In genomic region chr11:32138614-32138964, GRCm38 (mm10) we compare ENCODE assay signal across 10 mouse cellular contexts.
DNase-seq lines count a peak whose midpoint lies in the region; ATAC-seq and TF ChIP-seq lines count a peak whose summit lies in the region.
"Had no signal": no experiment of that assay in that cellular context is flagged by ENCODE, and none has a peak within 500 bp of the region (broad histone marks: within the 10 kb centered on the region; RNA-seq: fewer than 3 reads in every experiment).

No protein-coding gene starts in this region.

- ATAC-seq in limb, embryonic 13.5 days (ENCODE audit: low FRiP score, low read depth), result no peak
- ATAC-seq in intestine, embryonic 14.5 days (replicated peaks; ENCODE audit: low FRiP score, low TSS enrichment, low read depth), result no peak
- ATAC-seq in liver, postnatal 0 days, result peak; percentile 62; the same call in 1 of the 2 replicates
- ATAC-seq in neural tube, embryonic 14.5 days (ENCODE audit: low read depth), result no peak; the same call in 1 of the 2 replicates

- DNase-seq in limb, embryonic 10.5 days (ENCODE audit: low spot score), result no peak
- DNase-seq in intestine, embryonic 14.5 days (ENCODE audit: low spot score), result no peak
- no peak for DNase-seq in liver, postnatal 0 days
- no peak for DNase-seq in left cerebral cortex, adult 2 months (ENCODE audit: extremely low spot score in 1 of 2, low spot score in 2 of 2)
- DNase-seq in cerebellum, adult 11-12 months, result no peak
- DNase-seq in right cerebral cortex, postnatal 14 days, result no peak

- H3K27me3 ChIP-seq in limb, embryonic 13.5 days, result no peaks in the 10 kb centered on the region
- H3K27me3 ChIP-seq in limb, embryonic 10.5 days (ENCODE audit: low read depth, poor library complexity, severe bottlenecking), result 0 out of 2 replicates have a peak, but pooled peaks cover 11% of the 10 kb centered on the region
- no peaks in the 10 kb centered on the region for H3K27me3 ChIP-seq in intestine, embryonic 14.5 days (replicated peaks; ENCODE audit: control insufficient read depth, insufficient read depth, low read length)
- no peaks in the 10 kb centered on the region for H3K27me3 ChIP-seq in liver, postnatal 0 days (ENCODE audit: insufficient read depth, low read length)
- H3K27me3 ChIP-seq in neural tube, embryonic 14.5 days (ENCODE audit: control insufficient read depth, insufficient read depth, low read length), result no peaks in the 10 kb centered on the region

- peak overlapping the region; percentile 23; the same call in 1 of the 2 replicates for H3K4me2 ChIP-seq in limb, embryonic 13.5 days (replicated peaks)
- peak overlapping the region; percentile 40 for H3K4me2 ChIP-seq in intestine, embryonic 14.5 days (ENCODE audit: low read length)
- H3K4me2 ChIP-seq in liver, postnatal 0 days (ENCODE audit: low read depth, low read length), result peak overlapping the region; percentile 31
- no peak overlapping the region for H3K4me2 ChIP-seq in neural tube, embryonic 14.5 days (ENCODE audit: low read depth, low read length)

- peaks cover 19% of the 10 kb centered on the region for H3K4me1 ChIP-seq in limb, embryonic 13.5 days
- peaks cover 33% of the 10 kb centered on the region for H3K4me1 ChIP-seq in limb, embryonic 10.5 days
- peaks cover 10% of the 10 kb centered on the region for H3K4me1 ChIP-seq in intestine, embryonic 14.5 days (replicated peaks; ENCODE audit: control insufficient read depth, insufficient read depth, low read length)
- no peaks in the 10 kb centered on the region for H3K4me1 ChIP-seq in liver, postnatal 0 days (ENCODE audit: insufficient read depth)
- peaks cover 24% of the 10 kb centered on the region for H3K4me1 ChIP-seq in neural tube, embryonic 14.5 days (ENCODE audit: control insufficient read depth, insufficient read depth, low read length)

- H3K4me3 ChIP-seq in limb, embryonic 13.5 days, result no peak overlapping the region
- H3K4me3 ChIP-seq in limb, embryonic 10.5 days, result no peak overlapping the region
- H3K4me3 ChIP-seq in intestine, embryonic 14.5 days (ENCODE audit: low read depth, low read length), result no peak overlapping the region
- H3K4me3 ChIP-seq in liver, postnatal 0 days (ENCODE audit: low read depth, low read length), result no peak overlapping the region
- no peak overlapping the region for H3K4me3 ChIP-seq in neural tube, embryonic 14.5 days (ENCODE audit: low read depth, low read length)
- H3K4me3 ChIP-seq in left cerebral cortex, adult 2 months, result no peak overlapping the region
- H3K4me3 ChIP-seq: layer of hippocampus, adult 2 months; myocyte had no signal

- H3K9me3 ChIP-seq in limb, embryonic 13.5 days, result no peaks in the 10 kb centered on the region
- no peaks in the 10 kb centered on the region for H3K9me3 ChIP-seq in limb, embryonic 10.5 days (replicated peaks)
- no peaks in the 10 kb centered on the region for H3K9me3 ChIP-seq in intestine, embryonic 14.5 days (ENCODE audit: control insufficient read depth, low read length)
- H3K9me3 ChIP-seq in liver, postnatal 0 days (ENCODE audit: low read length), result no peaks in the 10 kb centered on the region
- no peaks in the 10 kb centered on the region for H3K9me3 ChIP-seq in neural tube, embryonic 14.5 days (ENCODE audit: control insufficient read depth, low read length)

- TF ChIP-seq EP300 in liver, postnatal 0 days (IDR thresholded peaks at IDR 0.05; ENCODE audit: low read depth), result no peak

- H3K9ac ChIP-seq in limb, embryonic 13.5 days, result no peak overlapping the region
- H3K9ac ChIP-seq in intestine, embryonic 14.5 days (ENCODE audit: low read length), result no peak overlapping the region
- no peak overlapping the region for H3K9ac ChIP-seq in liver, postnatal 0 days (replicated peaks)
- no peak overlapping the region for H3K9ac ChIP-seq in neural tube, embryonic 14.5 days (replicated peaks; ENCODE audit: low read depth, low read length)

- WGBS in limb, embryonic 13.5 days, result 50% methylated on average over 9 of the region's 9 CpGs
- 72% methylated on average over 9 of the region's 9 CpGs for WGBS in limb, embryonic 10.5 days
- WGBS in intestine, embryonic 14.5 days, result 18% methylated on average over 9 of the region's 9 CpGs
- 59% methylated on average over 9 of the region's 9 CpGs for WGBS in liver, postnatal 0 days (ENCODE audit: insufficient replicate concordance)
- 15% methylated on average over 9 of the region's 9 CpGs for WGBS in neural tube, embryonic 14.5 days

- H3K36me3 ChIP-seq in limb, embryonic 13.5 days, result no peaks in the 10 kb centered on the region
- no peaks in the 10 kb centered on the region for H3K36me3 ChIP-seq in limb, embryonic 10.5 days
- no peaks in the 10 kb centered on the region for H3K36me3 ChIP-seq in intestine, embryonic 14.5 days (ENCODE audit: control insufficient read depth, insufficient read depth, low read length)
- H3K36me3 ChIP-seq in liver, postnatal 0 days (replicated peaks; ENCODE audit: insufficient read depth, low read length), result no peaks in the 10 kb centered on the region
- no peaks in the 10 kb centered on the region for H3K36me3 ChIP-seq in neural tube, embryonic 14.5 days (ENCODE audit: control insufficient read depth, insufficient read depth, low read length)

- TF ChIP-seq CTCF in liver, postnatal 0 days (IDR thresholded peaks at IDR 0.05; ENCODE audit: low read depth), result no peak
- no peak for TF ChIP-seq CTCF in left cerebral cortex, adult 2 months (IDR thresholded peaks at IDR 0.05)

- no peak overlapping the region for H3K27ac ChIP-seq in limb, embryonic 13.5 days
- H3K27ac ChIP-seq in limb, embryonic 10.5 days, result no peak overlapping the region
- H3K27ac ChIP-seq in intestine, embryonic 14.5 days (ENCODE audit: low read depth), result no peak overlapping the region
- H3K27ac ChIP-seq in liver, postnatal 0 days (ENCODE audit: low read depth), result no peak overlapping the region
- peak overlapping the region; percentile 58 for H3K27ac ChIP-seq in neural tube, embryonic 14.5 days (ENCODE audit: low read depth, low read length)
- H3K27ac ChIP-seq in left cerebral cortex, adult 2 months, result no peak overlapping the region

- intact Hi-C loops in left cerebral cortex, adult 2 months (cut with DNase I), result no loop called here
